Mouse (Mus musculus): ENCODE data around the gene Gm10424. TPM values are rescaled to one million over a fixed set of nuclear protein-coding genes. Genes with fewer than 3 reads are reported as not detected.
"Not testable (repeated sequence)": the region's sequence is repeated elsewhere in the genome, so short reads cannot be mapped to it uniquely, and the experiment has no call there.

Gm10424 gene
- not detected for polyA plus RNA-seq (2017; shearing (Covaris generic))

- not testable (repeated sequence) for ATAC-seq
Observed at GRCm38 (mm10) chr5:95272668-95273067, at the start of gene Gm10424. Gene Gm10424 (minus strand): TSS chr5:95272768.

GRCm38 (mm10) chr5:95305611-95306010, 33.0 kb upstream of the Gm10424 start, which contains the start of gene Gm3259:
Gene Gm3259 (plus strand): TSS chr5:95305911.
- ATAC-seq, result not testable (repeated sequence)

Other genes with a start within 250 kb of the Gm10424 start
- gene Gm7942, start 165.8 kb downstream of the Gm10424 start, polyA plus RNA-seq (2017; shearing (Covaris generic)), result not detected
- under 1 TPM in 1 of 3 experiments, not detected in 2; 0.39 TPM for gene Gm16513, start 90.1 kb downstream of the Gm10424 start, polyA plus RNA-seq (2017; shearing (Covaris generic))
- gene Gm3259, start 33.1 kb upstream of the Gm10424 start, polyA plus RNA-seq (2017; shearing (Covaris generic)), result not detected
- gene D5Ertd577e, start 184.0 kb upstream of the Gm10424 start, polyA plus RNA-seq (2017; shearing (Covaris generic)), result not detected
- gene Gm3286, start 238.0 kb upstream of the Gm10424 start, polyA plus RNA-seq (2017; shearing (Covaris generic)), result not detected

All from inflammation-experienced regulatory T-cells, adult 6 months (primary cell).